Mouse (Mus musculus): ENCODE data around the gene Stoml2. TPM values are rescaled to one million over a fixed set of nuclear protein-coding genes. Genes with fewer than 3 reads are reported as not detected.

The Stoml2 gene
- total and polyA plus RNA-seq, 3 experiments: 391 to 480 TPM; not detected in 1

DNA sequence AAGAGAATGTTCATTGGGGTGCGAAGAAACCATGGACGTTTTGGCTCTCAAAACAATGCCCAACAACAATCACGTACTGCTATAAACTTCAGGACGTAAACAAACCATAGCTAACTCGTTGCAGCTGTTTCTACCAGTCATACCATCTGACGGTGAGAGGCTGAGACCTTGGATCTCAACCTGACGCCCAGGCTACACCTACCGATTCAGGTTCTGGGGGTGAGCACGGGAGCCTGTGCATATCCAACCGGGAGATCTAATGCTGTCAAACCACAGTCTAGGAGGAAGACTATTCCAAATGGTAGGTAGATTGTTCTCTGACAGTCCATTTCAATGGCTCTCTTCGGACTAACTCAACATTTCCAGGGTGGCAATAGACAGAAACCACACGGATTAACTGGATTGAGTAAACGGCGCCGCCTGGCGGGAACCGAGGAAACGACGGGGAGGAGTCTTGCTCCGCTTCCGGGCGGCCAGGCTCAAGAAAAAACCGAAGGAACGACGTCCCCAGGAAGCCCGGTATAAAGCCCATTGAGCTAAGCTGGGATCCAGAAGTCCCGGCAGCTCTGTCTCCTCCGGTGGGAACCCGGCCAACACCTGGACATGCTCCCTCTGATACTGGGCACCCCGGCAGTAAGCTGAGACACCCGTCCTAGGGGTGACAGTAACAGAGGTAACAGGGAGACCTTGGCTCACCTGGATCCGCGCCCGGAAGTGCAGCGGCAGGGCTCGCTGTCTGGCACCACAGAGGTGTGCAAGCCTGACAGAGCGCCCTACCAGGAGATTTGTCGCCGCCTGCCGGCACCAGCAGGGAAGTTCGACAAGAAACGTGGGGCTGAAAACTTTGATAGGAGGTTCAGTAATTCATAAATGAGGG, 6.2 kb downstream of the Stoml2 start, which contains the start of gene Pigo (continued):
- TF ChIP-seq MAZ (IDR thresholded peaks at IDR 0.05; ENCODE audit: low read depth, low read length) (no peak), TAL1 (IDR thresholded peaks at IDR 0.05; ENCODE audit: low read length) (no peak), EP300 (IDR thresholded peaks at IDR 0.05; ENCODE audit: low read depth in 1 of 2, low read length in 2 of 2) (no peak), NRF1 (IDR thresholded peaks at IDR 0.05; ENCODE audit: insufficient read depth, low read depth, low read length, poor library complexity, severe bottlenecking) (no peak), CTCF (IDR thresholded peaks at IDR 0.05 in 2 of 3, conservative IDR thresholded peaks at IDR 0.05 in 1 of 3; ENCODE audit: control insufficient read depth in 1 of 3, insufficient read depth in 1 of 3, low read depth in 2 of 3, low read length in 3 of 3, poor library complexity in 1 of 3, severe bottlenecking in 1 of 3) (peak; percentile 77 to 94 (median 92)), CHD1 (IDR thresholded peaks at IDR 0.05; ENCODE audit: low read depth, low read length) (no peak), MAFK (IDR thresholded peaks at IDR 0.05; ENCODE audit: borderline replicate concordance, low read depth, low read length) (no peak), RAD21 (IDR thresholded peaks at IDR 0.05; ENCODE audit: low read depth, low read length) (peak; percentile 34), ZNF384 (IDR thresholded peaks at IDR 0.05; ENCODE audit: low read depth, low read length) (peak; percentile 67; the same call in 1 of the 2 replicates), HCFC1 (IDR thresholded peaks at IDR 0.05; ENCODE audit: low read depth, low read length) (peak; percentile 92), UBTF (IDR thresholded peaks at IDR 0.05; ENCODE audit: borderline replicate concordance, insufficient read depth, low read depth, low read length) (no peak), SIN3A (IDR thresholded peaks at IDR 0.05; ENCODE audit: low read length) (peak; percentile 84; the same call in 1 of the 2 replicates), NELFE (IDR thresholded peaks at IDR 0.05; ENCODE audit: low read depth, low read length) (peak; percentile 67)

DNA sequence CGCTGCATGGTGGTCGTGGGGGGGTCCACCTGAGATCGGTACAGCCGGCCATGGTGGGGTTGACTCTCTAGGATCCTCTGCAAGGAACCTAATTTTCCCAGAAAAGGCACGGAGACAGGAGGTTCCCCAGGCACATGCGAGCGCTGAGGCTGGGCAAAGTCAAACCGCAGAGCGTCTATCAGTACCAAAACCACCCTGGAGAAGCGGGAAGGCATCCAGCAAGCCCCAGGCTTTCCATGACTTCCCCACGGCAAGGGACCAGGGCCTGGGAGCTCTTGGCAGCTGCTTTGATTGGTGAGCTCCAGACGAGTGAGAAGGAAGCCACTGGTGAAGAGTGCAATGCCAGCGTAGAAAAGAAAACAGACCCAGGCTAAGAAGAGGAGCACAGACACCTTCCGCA, 6.8 kb downstream of the Stoml2 start:
- DNase-seq (ENCODE audit: low read depth, low spot score): no peak
- TF ChIP-seq KAT2A (conservative IDR thresholded peaks at IDR 0.05; ENCODE audit: low read depth, low read length) (no peak), POLR2AphosphoS5 (IDR thresholded peaks at IDR 0.05; ENCODE audit: borderline replicate concordance, low read depth, low read length) (no peak), EP300 (IDR thresholded peaks at IDR 0.05; ENCODE audit: low read depth in 1 of 2, low read length in 2 of 2) (no peak), RCOR1 (IDR thresholded peaks at IDR 0.05; ENCODE audit: low read depth, low read length) (no peak), ELF1 (IDR thresholded peaks at IDR 0.05; ENCODE audit: low read depth, low read length) (no peak), SMC3 (IDR thresholded peaks at IDR 0.05; ENCODE audit: low read depth, low read length) (no peak), MYC (IDR thresholded peaks at IDR 0.05; ENCODE audit: low read depth, low read length) (no peak), MAZ (IDR thresholded peaks at IDR 0.05; ENCODE audit: low read depth, low read length) (no peak), NRF1 (IDR thresholded peaks at IDR 0.05; ENCODE audit: insufficient read depth, low read depth, low read length, poor library complexity, severe bottlenecking) (no peak), TCF12 (IDR thresholded peaks at IDR 0.05; ENCODE audit: low read depth, low read length) (no peak), ZC3H11A (IDR thresholded peaks at IDR 0.05; ENCODE audit: low read depth, low read length) (no peak), POLR2A (IDR thresholded peaks at IDR 0.05; ENCODE audit: control insufficient read depth in 1 of 2, insufficient read depth in 1 of 2, low read depth in 1 of 2, low read length in 2 of 2, poor library complexity in 1 of 2) (no peak), ZNF384 (IDR thresholded peaks at IDR 0.05; ENCODE audit: low read depth, low read length) (no peak), JUND (IDR thresholded peaks at IDR 0.05; ENCODE audit: low read depth, low read length) (no peak), MYB (IDR thresholded peaks at IDR 0.05; ENCODE audit: low read depth, low read length) (no peak)
- H3K9ac ChIP-seq (ENCODE audit: control insufficient read depth, low read depth, low read length, poor library complexity, severe bottlenecking): peak overlapping the region; percentile 89
- no peaks in the 10 kb centered on the region for H3K27me3 ChIP-seq (ENCODE audit: control insufficient read depth in 1 of 2, insufficient read depth in 2 of 2, low read length in 2 of 2)
- no peak overlapping the region for H3K27ac ChIP-seq (ENCODE audit: control insufficient read depth, low read depth, low read length)
- no peaks in the 10 kb centered on the region for H3K9me3 ChIP-seq (replicated peaks; ENCODE audit: insufficient read depth, low read length)
- peak overlapping the region; percentile 68 to 79 for H3K4me3 ChIP-seq (ENCODE audit: control insufficient read depth in 1 of 2, insufficient read depth in 1 of 2, low read depth in 2 of 2, low read length in 2 of 2)
- H3K79me2 ChIP-seq (ENCODE audit: control insufficient read depth, insufficient read depth, low read length, poor library complexity): peaks cover 10% of the 10 kb centered on the region
- H3K4me1 ChIP-seq (ENCODE audit: control insufficient read depth in 1 of 2, insufficient read depth in 2 of 2, low read length in 2 of 2): peaks cover 0 to 9% of the 10 kb centered on the region in 2 experiments; a peak in 2 of 4 replicates
- peaks cover 1 to 2% of the 10 kb centered on the region in 2 experiments; a peak in 2 of 4 replicates for H3K36me3 ChIP-seq (ENCODE audit: control insufficient read depth in 1 of 2, insufficient read depth in 2 of 2, low read length in 2 of 2)

All from MEL (cell line).